Mouse (Mus musculus) cerebellum, adult 2 months (tissue): ENCODE results near the gene Pp2d1. TPM values are rescaled to one million over a fixed set of nuclear protein-coding genes. Genes with fewer than 3 reads are reported as not detected.
"Not testable (repeated sequence)": the region's sequence is repeated elsewhere in the genome, so short reads cannot be mapped to it uniquely, and the experiment has no call there.

Experiments used
- DNase-seq, 2 experiments: peaks; one replicate each; pipeline ENCODE4 v3.0.0; 2021
- H3K27ac ChIP-seq: fragments of 200-500 bp; 2 replicates; pipeline ENCODE4 v1.5.1; 2012; ENCODE audit warnings: low read length, control low read depth, inconsistent platforms; ENCODE audit not compliant: insufficient read depth
- H3K27me3 ChIP-seq: fragments of 200-500 bp; 2 replicates; pipeline ENCODE4 v1.6.1; 2012; ENCODE audit warnings: inconsistent platforms, mild to moderate bottlenecking, low read length, moderate library complexity; ENCODE audit not compliant: control insufficient read depth, insufficient read depth
- H3K4me1 ChIP-seq: fragments of 200-500 bp; 2 replicates; pipeline ENCODE4 v1.6.1; 2011; ENCODE audit warnings: low read length; ENCODE audit not compliant: control insufficient read depth, insufficient read depth
- H3K4me3 ChIP-seq: fragments of 200-500 bp; replicated peaks from 2 replicates; pipeline ENCODE3; 2011; ENCODE audit warnings: mild to moderate bottlenecking, low read depth, low read length, control low read depth; ENCODE audit not compliant: insufficient read depth
- CTCF ChIP-seq: fragments of 200-500 bp; IDR thresholded peaks from 2 replicates; pipeline ENCODE4 v1.5.1; 2011; ENCODE audit warnings: low read depth, mild to moderate bottlenecking, control low read depth, low read length, moderate library complexity, borderline replicate concordance; ENCODE audit not compliant: insufficient read depth
- POLR2A ChIP-seq: fragments of 200-500 bp; IDR thresholded peaks from 2 replicates; pipeline ENCODE4 v1.6.1; 2011; ENCODE audit warnings: low read length, control low read depth, borderline replicate concordance; ENCODE audit not compliant: insufficient read depth
- WGBS: fragments of 180-500 bp; shearing (Covaris S2); methylation state at CpG from one replicate; pipeline ENCODE4 v1.1.7; 2018; 5-methylcytosine and 5-hydroxymethylcytosine counted together
- polyA plus RNA-seq: library from polyadenylated mRNA; depleted of rRNA; stranded (reverse); fragments of >200 nt; gene quantifications from 2 replicates; pipeline ENCODE4 v1.2.3, GENCODE M21; 2012; rRNA removed

Pp2d1 gene
- not detected in 2 replicates for polyA plus RNA-seq

- not testable (repeated sequence) for H3K4me1 ChIP-seq, H3K27ac ChIP-seq, H3K27me3 ChIP-seq, DNase-seq, H3K4me3 ChIP-seq
- WGBS, result 89% methylated on average over 2 of the region's 2 CpGs
Measured at GRCm38 (mm10) chr17:53539351-53539750, at the start of gene Pp2d1. Gene Pp2d1 (minus strand): TSS chr17:53539451.

- Histone ChIP-seq H3K4me3 (no peak overlapping the region), H3K27ac (peak overlapping the region; percentile 85), H3K4me1 (peaks cover 29% of the 10 kb centered on the region), H3K27me3 (no peaks in the 10 kb centered on the region)
- 51% methylated on average over 9 of the region's 9 CpGs for WGBS
- no peak for TF ChIP-seq POLR2A
- TF ChIP-seq CTCF, result no peak
- peak in 1 of 2 experiments; percentile 22 for DNase-seq
Measured at GRCm38 (mm10) chr17:53588097-53588855, 49.0 kb upstream of the Pp2d1 start.

- Histone ChIP-seq H3K4me3 (peak overlapping the region; percentile 21), H3K27ac (peak overlapping the region; percentile 85), H3K4me1 (peaks cover 34% of the 10 kb centered on the region), H3K27me3 (no peaks in the 10 kb centered on the region)
- peak; percentile 78 to 91 for DNase-seq
- TF ChIP-seq POLR2A (no peak), CTCF (no peak)
- 1% methylated on average over 14 of the region's 14 CpGs for WGBS
Measured at GRCm38 (mm10) chr17:53587074-53587851, 48.0 kb upstream of the Pp2d1 start.

GRCm38 (mm10) chr17:53583846-53584579, 44.8 kb upstream of the Pp2d1 start:
- WGBS, result 61% methylated on average over 11 of the region's 11 CpGs
- Histone ChIP-seq H3K4me3 (no peak overlapping the region), H3K4me1 (peaks cover 39% of the 10 kb centered on the region), H3K27ac (peak overlapping the region; percentile 58), H3K27me3 (no peaks in the 10 kb centered on the region)
- DNase-seq, result peak in 1 of 2 experiments; percentile 30
- no peak for TF ChIP-seq CTCF
- no peak for TF ChIP-seq POLR2A

GRCm38 (mm10) chr17:53582805-53583204, 43.6 kb upstream of the Pp2d1 start:
- TF ChIP-seq POLR2A (no peak), CTCF (no peak)
- WGBS, result 57% methylated on average over 7 of the region's 7 CpGs
- peaks cover 37% of the 10 kb centered on the region for H3K4me1 ChIP-seq
- no peak for DNase-seq
- no peaks in the 10 kb centered on the region for H3K27me3 ChIP-seq
- peak overlapping the region; percentile 34 for H3K27ac ChIP-seq
- H3K4me3 ChIP-seq, result no peak overlapping the region

- H3K27me3 ChIP-seq, result no peaks in the 10 kb centered on the region
- 64% methylated on average over 4 of the region's 4 CpGs for WGBS
- TF ChIP-seq POLR2A (no peak), CTCF (no peak)
Measured at GRCm38 (mm10) chr17:53582026-53582585, 42.9 kb upstream of the Pp2d1 start.

GRCm38 (mm10) chr17:53580237-53580636, 41.0 kb upstream of the Pp2d1 start:
- Histone ChIP-seq H3K27ac (peak overlapping the region; percentile 99), H3K4me3 (no peak overlapping the region), H3K27me3 (no peaks in the 10 kb centered on the region), H3K4me1 (peaks cover 32% of the 10 kb centered on the region)
- WGBS, result 8% methylated on average over 3 of the region's 3 CpGs
- TF ChIP-seq CTCF, result no peak
- no peak for TF ChIP-seq POLR2A
- DNase-seq, result peak; percentile 59 to 79

More at GRCm38 (mm10) chr17:53582026-53582585, 42.9 kb upstream of the Pp2d1 start:
- no peak for DNase-seq
- Histone ChIP-seq H3K4me3 (no peak overlapping the region), H3K4me1 (peaks cover 33% of the 10 kb centered on the region), H3K27ac (no peak overlapping the region)
